Mouse (Mus musculus): ENCODE data around the gene Plcb3. TPM values are rescaled to one million over a fixed set of nuclear protein-coding genes. Genes with fewer than 3 reads are reported as not detected.

Plcb3 gene
- polyA plus RNA-seq, 1 experiment from 2014 or later = 55.9 TPM

DNA sequence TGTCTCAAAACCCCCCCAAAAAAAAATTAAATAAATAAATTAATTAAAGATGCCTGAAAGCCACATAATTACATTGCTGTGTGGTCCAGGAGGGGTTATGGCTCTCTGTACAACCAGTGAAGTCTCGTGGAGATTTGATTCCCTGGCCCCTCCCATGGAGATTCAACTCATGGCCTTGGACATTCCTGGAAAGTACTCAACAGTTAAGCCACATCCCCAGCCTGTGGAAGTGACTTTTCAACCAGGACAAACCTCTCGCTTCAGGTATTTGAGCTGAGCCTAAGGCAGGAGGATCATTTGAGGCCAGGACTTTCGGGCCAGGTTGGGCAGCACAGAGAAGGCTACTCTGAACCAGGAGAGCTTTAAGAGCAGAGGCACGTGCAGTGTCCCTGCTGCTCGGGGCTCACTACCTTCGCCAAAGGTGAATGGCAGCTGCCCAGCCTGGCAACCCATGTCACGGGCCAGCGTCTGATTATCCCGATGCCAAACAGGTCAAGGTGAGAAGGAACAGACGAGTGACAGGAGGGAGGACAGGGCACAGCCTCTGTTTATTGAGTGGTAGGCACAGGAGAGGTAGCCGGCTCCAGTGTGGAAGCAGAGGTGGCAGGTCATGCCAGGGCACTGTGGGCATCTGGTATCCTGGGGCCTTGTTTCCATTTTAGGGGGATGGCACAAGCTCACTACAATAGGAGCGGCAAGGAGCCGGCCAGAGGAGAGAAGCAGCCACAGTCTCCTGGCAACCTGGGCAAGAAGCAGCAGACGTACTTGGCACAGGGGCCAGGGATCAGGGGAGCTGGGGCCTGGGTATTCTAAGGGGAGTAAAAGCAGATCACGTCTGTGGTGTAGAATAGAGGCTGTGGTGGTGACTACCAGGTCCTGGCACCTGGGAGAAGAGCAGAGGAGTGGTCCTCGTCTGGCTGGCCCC is 38.5 kb downstream of the Plcb3 start:
- H3K9ac ChIP-seq = no peak overlapping the region
- no peaks in the 10 kb centered on the region for H3K36me3 ChIP-seq (ENCODE audit: insufficient read depth)
- ATAC-seq (ENCODE audit: insufficient read depth) = no peak
- peaks cover 7% of the 10 kb centered on the region for H3K4me1 ChIP-seq (ENCODE audit: insufficient read depth)
- 77% methylated on average over 16 of the region's 16 CpGs for WGBS
- TF ChIP-seq CTCF (IDR thresholded peaks at IDR 0.05; ENCODE audit: low read depth) = no peak
- H3K27me3 ChIP-seq (ENCODE audit: insufficient read depth, low read length) = peaks cover 35% of the 10 kb centered on the region
- H3K27ac ChIP-seq (ENCODE audit: low read depth) = no peak overlapping the region
- H3K4me3 ChIP-seq (ENCODE audit: low read depth, low read length) = no peak overlapping the region
- H3K4me2 ChIP-seq = no peak overlapping the region
- no peaks in the 10 kb centered on the region for H3K9me3 ChIP-seq (ENCODE audit: low read depth, low read length)
- no peak for DNase-seq

DNA sequence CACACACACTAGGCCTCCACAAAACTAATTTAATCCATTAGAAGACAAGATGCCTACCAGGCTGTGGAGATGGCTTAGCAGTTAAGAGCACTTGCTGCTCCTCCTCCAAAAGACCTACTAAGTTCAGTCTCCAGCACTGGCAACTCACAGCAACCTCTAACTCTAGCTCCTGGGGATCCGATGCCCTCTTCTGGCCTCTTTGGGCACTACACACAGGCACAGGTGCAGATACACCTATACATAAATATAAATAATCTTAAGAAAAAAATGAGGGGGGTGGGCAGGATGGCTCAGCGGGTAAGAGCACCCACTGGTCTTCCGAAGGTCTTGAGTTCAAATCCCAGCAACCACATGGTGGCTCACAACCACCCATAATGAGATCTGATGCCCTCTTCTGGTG is 40.0 kb downstream of the Plcb3 start:
- ATAC-seq (ENCODE audit: insufficient read depth) (no peak), DNase-seq (no peak)
- H3K4me3 ChIP-seq (ENCODE audit: low read depth, low read length) = no peak overlapping the region
- peaks cover 6% of the 10 kb centered on the region; the same call in 1 of the 2 replicates for H3K4me1 ChIP-seq (ENCODE audit: insufficient read depth)
- no peak overlapping the region for H3K9ac ChIP-seq
- peak; percentile 44 for TF ChIP-seq CTCF (IDR thresholded peaks at IDR 0.05; ENCODE audit: low read depth)
- no peak overlapping the region for H3K4me2 ChIP-seq
- peaks cover 50% of the 10 kb centered on the region for H3K27me3 ChIP-seq (ENCODE audit: insufficient read depth, low read length)
- no peak overlapping the region for H3K27ac ChIP-seq (ENCODE audit: low read depth)
- no peaks in the 10 kb centered on the region for H3K9me3 ChIP-seq (ENCODE audit: low read depth, low read length)
- H3K36me3 ChIP-seq (ENCODE audit: insufficient read depth) = no peaks in the 10 kb centered on the region
- WGBS = 24% methylated on average over 3 of the region's 3 CpGs

DNA sequence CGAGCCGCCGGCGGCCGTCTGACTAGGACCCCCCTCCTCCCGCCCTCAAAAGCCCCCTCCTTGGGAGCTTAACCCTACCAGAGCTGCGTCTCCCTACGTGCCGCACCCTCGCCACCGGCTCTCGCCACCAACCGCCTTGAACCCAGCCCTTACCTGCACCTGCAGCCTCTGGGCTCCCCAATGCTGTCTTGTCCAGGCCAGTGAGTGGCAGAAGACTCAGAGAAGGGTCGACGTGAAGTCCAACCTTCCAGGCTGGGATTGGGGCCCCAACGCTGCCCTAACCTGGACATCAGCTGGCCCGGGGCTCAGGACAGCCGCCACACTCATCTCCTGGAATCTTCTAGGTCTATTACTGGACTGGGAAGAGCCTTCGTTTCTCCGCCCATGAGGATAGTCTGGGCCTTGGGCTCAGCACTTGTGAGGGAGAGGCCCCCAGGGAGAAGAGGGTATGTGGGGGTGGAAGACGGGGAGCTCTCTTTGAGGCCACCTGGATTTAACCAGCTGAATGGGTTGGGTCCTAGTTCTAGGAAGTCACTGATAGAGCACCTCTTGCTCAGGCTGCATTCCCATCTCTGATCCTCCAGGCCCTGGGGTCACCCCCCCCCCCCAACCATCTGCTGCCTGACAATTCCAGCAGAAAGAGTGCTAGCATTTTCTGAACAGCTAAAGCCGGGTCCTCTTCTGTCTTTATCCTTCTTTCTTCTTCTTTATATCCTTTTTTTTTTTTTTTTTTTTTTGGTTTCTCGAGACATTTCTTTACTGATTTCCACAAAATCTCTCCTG is 41.9 kb downstream of the Plcb3 start, which contains the start of gene Kcnk4:
Gene Kcnk4 (minus strand): TSS at position 321 of the 783 bp plus-strand sequence.
- peak within 1 kb of the TSS; percentile 46 for H3K9ac ChIP-seq
- peak within 1 kb of the TSS; percentile 41 for H3K4me3 ChIP-seq (ENCODE audit: low read depth, low read length)
- no peak for ATAC-seq (ENCODE audit: insufficient read depth)
- no peaks in the 10 kb centered on the region for H3K36me3 ChIP-seq (ENCODE audit: insufficient read depth)
- H3K27ac ChIP-seq (ENCODE audit: low read depth) = no peak within 1 kb of the TSS
- H3K9me3 ChIP-seq (ENCODE audit: low read depth, low read length) = no peaks in the 10 kb centered on the region
- H3K4me1 ChIP-seq (ENCODE audit: insufficient read depth) = no peaks in the 10 kb centered on the region
- 10% methylated on average over 23 of the region's 23 CpGs for WGBS
- peaks cover 64% of the 10 kb centered on the region for H3K27me3 ChIP-seq (ENCODE audit: insufficient read depth, low read length)
- peak within 1 kb of the TSS; percentile 74 for H3K4me2 ChIP-seq
- DNase-seq = no peak
- no peak for TF ChIP-seq CTCF (IDR thresholded peaks at IDR 0.05; ENCODE audit: low read depth)

DNA sequence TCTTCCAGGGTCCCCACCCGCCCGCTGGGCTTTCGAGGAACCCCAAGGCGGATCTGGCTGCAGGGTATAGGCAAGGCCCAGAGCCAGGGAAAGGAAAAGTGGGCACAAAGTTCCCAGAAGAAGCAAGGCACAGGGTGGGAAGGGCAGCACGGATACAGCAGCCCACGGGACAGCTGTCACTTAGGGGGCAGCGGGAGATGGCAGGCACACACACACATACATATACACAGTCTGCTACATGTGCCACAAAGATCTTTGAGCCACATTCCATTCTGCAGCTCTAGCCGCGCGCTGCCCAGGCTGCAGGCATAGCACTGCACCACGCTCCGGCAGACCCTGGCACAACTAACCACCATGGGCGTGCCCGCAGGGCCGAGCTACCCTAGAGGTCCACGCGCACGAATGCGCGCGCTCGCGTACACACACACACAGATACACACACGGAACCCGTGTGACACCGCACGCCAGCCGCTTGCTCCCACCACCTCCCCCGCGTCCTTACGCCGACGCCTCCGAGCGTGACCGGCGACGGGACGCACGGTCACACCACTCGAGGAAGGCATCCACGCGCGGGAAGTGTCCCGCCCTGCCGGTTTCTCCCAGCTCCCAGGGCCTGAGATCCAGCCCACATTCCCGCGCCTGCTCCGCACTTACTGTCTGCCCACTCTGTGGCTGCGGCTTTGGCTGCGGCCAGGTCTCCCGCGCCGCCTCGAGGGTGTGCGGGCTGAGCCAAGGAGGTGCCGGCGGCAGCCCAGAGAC is 42.7 kb downstream of the Plcb3 start:
- Histone ChIP-seq H3K9ac (peak overlapping the region; percentile 46), H3K27me3 (ENCODE audit: insufficient read depth, low read length) (peaks cover 67% of the 10 kb centered on the region), H3K4me2 (peak overlapping the region; percentile 74), H3K4me1 (ENCODE audit: insufficient read depth) (no peaks in the 10 kb centered on the region), H3K36me3 (ENCODE audit: insufficient read depth) (no peaks in the 10 kb centered on the region), H3K9me3 (ENCODE audit: low read depth, low read length) (no peaks in the 10 kb centered on the region), H3K27ac (ENCODE audit: low read depth) (no peak overlapping the region), H3K4me3 (ENCODE audit: low read depth, low read length) (peak overlapping the region; percentile 41)
- whole genome bisulfite sequencing = 4% methylated on average over 58 of the region's 58 CpGs
- TF ChIP-seq CTCF (IDR thresholded peaks at IDR 0.05; ENCODE audit: low read depth) = no peak
- ATAC-seq (ENCODE audit: insufficient read depth) = peak; percentile 47; the same call in 1 of the 2 replicates
- peak; percentile 46 for DNase-seq

DNA sequence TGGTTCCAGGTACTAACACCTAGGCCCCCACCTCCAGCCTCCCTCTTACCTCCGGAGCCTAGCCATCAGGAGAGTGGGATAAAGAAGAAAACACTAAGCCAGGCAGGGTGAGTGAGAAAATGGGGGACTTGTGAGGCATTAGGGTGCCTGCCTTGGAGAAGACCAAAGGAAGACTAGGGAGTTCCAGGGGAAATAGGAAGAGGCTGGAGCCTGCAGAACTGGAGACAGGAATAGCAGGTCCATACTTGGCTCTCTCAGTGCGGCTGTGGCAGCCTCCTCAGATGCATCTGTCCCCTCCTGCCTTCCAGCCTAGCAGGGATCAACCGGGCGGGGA is 43.2 kb downstream of the Plcb3 start:
- H3K4me1 ChIP-seq (ENCODE audit: insufficient read depth) = no peaks in the 10 kb centered on the region
- peaks cover 73% of the 10 kb centered on the region for H3K27me3 ChIP-seq (ENCODE audit: insufficient read depth, low read length)
- 26% methylated on average over 4 of the region's 4 CpGs for WGBS
- 0 out of 2 replicates have a peak overlapping the region, but pooled peaks have one; percentile 74 for H3K4me2 ChIP-seq
- ATAC-seq (ENCODE audit: insufficient read depth) (no peak), DNase-seq (no peak)
- no peak overlapping the region for H3K27ac ChIP-seq (ENCODE audit: low read depth)
- no peaks in the 10 kb centered on the region for H3K36me3 ChIP-seq (ENCODE audit: insufficient read depth)
- peak overlapping the region; percentile 41; the same call in 1 of the 2 replicates for H3K4me3 ChIP-seq (ENCODE audit: low read depth, low read length)
- no peak for TF ChIP-seq CTCF (IDR thresholded peaks at IDR 0.05; ENCODE audit: low read depth)
- no peak overlapping the region for H3K9ac ChIP-seq
- H3K9me3 ChIP-seq (ENCODE audit: low read depth, low read length) = no peaks in the 10 kb centered on the region

DNA sequence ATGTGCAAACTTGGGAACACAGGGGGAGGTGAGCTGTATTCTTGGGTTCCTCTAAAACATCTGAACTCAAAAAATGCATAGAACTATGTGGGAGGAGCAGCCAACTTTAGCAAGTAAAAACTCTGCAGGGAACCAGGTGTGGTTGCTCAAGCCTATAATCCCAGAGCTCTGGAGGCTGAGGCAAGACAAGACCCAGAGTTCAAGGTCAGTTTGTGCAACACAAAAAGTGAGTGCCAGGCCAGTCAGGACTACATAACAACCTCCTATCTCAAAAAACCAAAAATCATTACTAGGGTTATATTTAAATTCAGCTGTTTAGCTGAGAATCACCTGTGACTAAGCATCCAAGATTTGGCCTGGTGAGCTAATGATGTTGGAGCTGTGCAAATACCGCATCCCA is 44.3 kb downstream of the Plcb3 start:
- H3K27me3 ChIP-seq (ENCODE audit: insufficient read depth, low read length) = peaks cover 83% of the 10 kb centered on the region

More for the DNA sequence above, 44.3 kb downstream of the Plcb3 start:
- TF ChIP-seq CTCF (IDR thresholded peaks at IDR 0.05; ENCODE audit: low read depth) = no peak
- Histone ChIP-seq H3K36me3 (ENCODE audit: insufficient read depth) (no peaks in the 10 kb centered on the region), H3K9ac (no peak overlapping the region), H3K27ac (ENCODE audit: low read depth) (no peak overlapping the region), H3K4me2 (no peak overlapping the region), H3K9me3 (ENCODE audit: low read depth, low read length) (no peaks in the 10 kb centered on the region), H3K4me3 (ENCODE audit: low read depth, low read length) (no peak overlapping the region), H3K4me1 (ENCODE audit: insufficient read depth) (no peaks in the 10 kb centered on the region)
- no peak for ATAC-seq (ENCODE audit: insufficient read depth)
- 42% methylated on average over 1 of the region's 1 CpGs for WGBS
- no peak for DNase-seq

Data from lung, embryonic 14.5 days (tissue).